Mouse (Mus musculus): ENCODE measurements at regions not wholly inside any gene's neighbourhood (a gene's known extent, or its start where the extent isn't known, plus 50 kb on each side); places are given as distances from the start of the nearest gene placed in this dataset.

- Histone ChIP-seq H3K9me3 (ENCODE audit: control insufficient read depth, insufficient read depth, low read depth, low read length) (no peaks in the 10 kb centered on the region), H3K4me3 (ENCODE audit: insufficient read depth in 1 of 2, low read depth in 1 of 2, low read length in 2 of 2, poor library complexity in 1 of 2, severe bottlenecking in 1 of 2) (no peak overlapping the region), H3K27ac (ENCODE audit: insufficient read depth, low read depth, low read length, poor library complexity, severe bottlenecking) (no peak overlapping the region), H3K36me3 (ENCODE audit: control insufficient read depth, insufficient read depth, low read length, poor library complexity, severe bottlenecking) (no peaks in the 10 kb centered on the region), H3K9ac (ENCODE audit: insufficient read depth, low read depth, low read length, poor library complexity, severe bottlenecking) (no peak overlapping the region), H3K4me1 (ENCODE audit: control insufficient read depth in 2 of 2, insufficient read depth in 2 of 2, low read length in 2 of 2, poor library complexity in 1 of 2) (no peaks in the 10 kb centered on the region)
- no peak for DNase-seq (ENCODE audit: low read depth, low spot score)
- in situ Hi-C loops (cut with MboI; ENCODE audit: low sequenced_read_pairs in 2 of 2, unreplicated experiment in 2 of 2): no loop called here
- TF ChIP-seq ZNF384 (IDR thresholded peaks at IDR 0.05; ENCODE audit: low read depth, low read length) (no peak), CHD2 (IDR thresholded peaks at IDR 0.05; ENCODE audit: low read depth, low read length) (no peak), MAFK (IDR thresholded peaks at IDR 0.05; ENCODE audit: insufficient read depth, low read depth, low read length) (no peak), HCFC1 (IDR thresholded peaks at IDR 0.05; ENCODE audit: borderline replicate concordance, insufficient read depth, low read length) (no peak), ZC3H11A (IDR thresholded peaks at IDR 0.05; ENCODE audit: borderline replicate concordance, low read depth, low read length) (no peak)
Measured at GRCm38 (mm10) chr7:40683641-40684040, 214.5 kb upstream of the Vstm2b start.

- in situ Hi-C loops (cut with MboI; ENCODE audit: low sequenced_read_pairs in 2 of 2, unreplicated experiment in 2 of 2): no loop called here
- TF ChIP-seq ZNF384 (IDR thresholded peaks at IDR 0.05; ENCODE audit: low read depth, low read length) (no peak), HCFC1 (IDR thresholded peaks at IDR 0.05; ENCODE audit: borderline replicate concordance, insufficient read depth, low read length) (no peak), CHD2 (IDR thresholded peaks at IDR 0.05; ENCODE audit: low read depth, low read length) (peak; percentile 65; the same call in 1 of the 2 replicates)
Measured at GRCm38 (mm10) chr7:40687005-40687404, 211.1 kb upstream of the Vstm2b start.

GRCm38 (mm10) chr7:40688546-40688945 lies 209.6 kb upstream of the Vstm2b start:
- Histone ChIP-seq H3K9ac (ENCODE audit: insufficient read depth, low read depth, low read length, poor library complexity, severe bottlenecking) (no peak overlapping the region), H3K9me3 (ENCODE audit: control insufficient read depth, insufficient read depth, low read depth, low read length) (no peaks in the 10 kb centered on the region), H3K36me3 (ENCODE audit: control insufficient read depth, insufficient read depth, low read length, poor library complexity, severe bottlenecking) (no peaks in the 10 kb centered on the region), H3K27ac (ENCODE audit: insufficient read depth, low read depth, low read length, poor library complexity, severe bottlenecking) (no peak overlapping the region), H3K4me3 (ENCODE audit: insufficient read depth in 1 of 2, low read depth in 1 of 2, low read length in 2 of 2, poor library complexity in 1 of 2, severe bottlenecking in 1 of 2) (no peak overlapping the region), H3K4me1 (ENCODE audit: control insufficient read depth in 2 of 2, insufficient read depth in 2 of 2, low read length in 2 of 2, poor library complexity in 1 of 2) (no peaks in the 10 kb centered on the region)
- in situ Hi-C loops (cut with MboI; ENCODE audit: low sequenced_read_pairs in 2 of 2, unreplicated experiment in 2 of 2): no loop called here
- TF ChIP-seq CHD2 (IDR thresholded peaks at IDR 0.05; ENCODE audit: low read depth, low read length) (no peak), MAFK (IDR thresholded peaks at IDR 0.05; ENCODE audit: insufficient read depth, low read depth, low read length) (no peak), ZC3H11A (IDR thresholded peaks at IDR 0.05; ENCODE audit: borderline replicate concordance, low read depth, low read length) (no peak), ZNF384 (IDR thresholded peaks at IDR 0.05; ENCODE audit: low read depth, low read length) (no peak), HCFC1 (IDR thresholded peaks at IDR 0.05; ENCODE audit: borderline replicate concordance, insufficient read depth, low read length) (no peak)
- DNase-seq (ENCODE audit: low read depth, low spot score): no peak

More at GRCm38 (mm10) chr7:40687005-40687404, 211.1 kb upstream of the Vstm2b start:
- Histone ChIP-seq H3K36me3 (ENCODE audit: control insufficient read depth, insufficient read depth, low read length, poor library complexity, severe bottlenecking) (no peaks in the 10 kb centered on the region), H3K9me3 (ENCODE audit: control insufficient read depth, insufficient read depth, low read depth, low read length) (no peaks in the 10 kb centered on the region), H3K4me3 (ENCODE audit: insufficient read depth in 1 of 2, low read depth in 1 of 2, low read length in 2 of 2, poor library complexity in 1 of 2, severe bottlenecking in 1 of 2) (no peak overlapping the region), H3K4me1 (ENCODE audit: control insufficient read depth in 2 of 2, insufficient read depth in 2 of 2, low read length in 2 of 2, poor library complexity in 1 of 2) (no peaks in the 10 kb centered on the region), H3K9ac (ENCODE audit: insufficient read depth, low read depth, low read length, poor library complexity, severe bottlenecking) (no peak overlapping the region), H3K27ac (ENCODE audit: insufficient read depth, low read depth, low read length, poor library complexity, severe bottlenecking) (no peak overlapping the region)
- peak; percentile 13 for DNase-seq (ENCODE audit: low read depth, low spot score)

GRCm38 (mm10) chr7:40693755-40694154 lies 204.4 kb upstream of the Vstm2b start:
- Histone ChIP-seq H3K9me3 (ENCODE audit: control insufficient read depth, insufficient read depth, low read depth, low read length) (no peaks in the 10 kb centered on the region), H3K9ac (ENCODE audit: insufficient read depth, low read depth, low read length, poor library complexity, severe bottlenecking) (no peak overlapping the region), H3K4me3 (ENCODE audit: insufficient read depth in 1 of 2, low read depth in 1 of 2, low read length in 2 of 2, poor library complexity in 1 of 2, severe bottlenecking in 1 of 2) (no peak overlapping the region), H3K27ac (ENCODE audit: insufficient read depth, low read depth, low read length, poor library complexity, severe bottlenecking) (no peak overlapping the region), H3K36me3 (ENCODE audit: control insufficient read depth, insufficient read depth, low read length, poor library complexity, severe bottlenecking) (no peaks in the 10 kb centered on the region), H3K4me1 (ENCODE audit: control insufficient read depth in 2 of 2, insufficient read depth in 2 of 2, low read length in 2 of 2, poor library complexity in 1 of 2) (no peaks in the 10 kb centered on the region)
- in situ Hi-C loops (cut with MboI; ENCODE audit: low sequenced_read_pairs in 2 of 2, unreplicated experiment in 2 of 2): no loop called here
- DNase-seq (ENCODE audit: low read depth, low spot score): no peak
- TF ChIP-seq MAFK (IDR thresholded peaks at IDR 0.05; ENCODE audit: insufficient read depth, low read depth, low read length) (no peak), ZNF384 (IDR thresholded peaks at IDR 0.05; ENCODE audit: low read depth, low read length) (no peak), CHD2 (IDR thresholded peaks at IDR 0.05; ENCODE audit: low read depth, low read length) (no peak), ZC3H11A (IDR thresholded peaks at IDR 0.05; ENCODE audit: borderline replicate concordance, low read depth, low read length) (no peak), HCFC1 (IDR thresholded peaks at IDR 0.05; ENCODE audit: borderline replicate concordance, insufficient read depth, low read length) (no peak)

GRCm38 (mm10) chr7:40697551-40697950 lies 200.6 kb upstream of the Vstm2b start:
- no peak for DNase-seq (ENCODE audit: low read depth, low spot score)
- Histone ChIP-seq H3K27ac (ENCODE audit: insufficient read depth, low read depth, low read length, poor library complexity, severe bottlenecking) (no peak overlapping the region), H3K4me1 (ENCODE audit: control insufficient read depth in 2 of 2, insufficient read depth in 2 of 2, low read length in 2 of 2, poor library complexity in 1 of 2) (no peaks in the 10 kb centered on the region), H3K9ac (ENCODE audit: insufficient read depth, low read depth, low read length, poor library complexity, severe bottlenecking) (no peak overlapping the region), H3K4me3 (ENCODE audit: insufficient read depth in 1 of 2, low read depth in 1 of 2, low read length in 2 of 2, poor library complexity in 1 of 2, severe bottlenecking in 1 of 2) (no peak overlapping the region), H3K36me3 (ENCODE audit: control insufficient read depth, insufficient read depth, low read length, poor library complexity, severe bottlenecking) (no peaks in the 10 kb centered on the region), H3K9me3 (ENCODE audit: control insufficient read depth, insufficient read depth, low read depth, low read length) (no peaks in the 10 kb centered on the region)
- TF ChIP-seq MAFK (IDR thresholded peaks at IDR 0.05; ENCODE audit: insufficient read depth, low read depth, low read length): no peak
- in situ Hi-C loops (cut with MboI; ENCODE audit: low sequenced_read_pairs in 2 of 2, unreplicated experiment in 2 of 2): no loop called here
